Mouse (Mus musculus) heart, embryonic 13.5 days (tissue): ENCODE data around the gene Smyd5. TPM values are rescaled to one million over a fixed set of nuclear protein-coding genes. Genes with fewer than 3 reads are reported as not detected.

Source experiments
- ATAC-seq: fragments of 200-750 bp; cut with Nextera tagmentation; 2 replicates; pipeline ENCODE4 v1.8.0; 2017; ENCODE audit warnings: moderate TSS enrichment; ENCODE audit not compliant: insufficient number of reproducible peaks, low FRiP score, low TSS enrichment; ENCODE audit errors: extremely low read depth
- H3K27ac ChIP-seq: fragments of 300-500 bp; sonication (generic); replicated peaks from 2 replicates; pipeline ENCODE4 v1.5.1; 2015; ENCODE audit warnings: moderate library complexity, mild to moderate bottlenecking, inconsistent platforms
- H3K27me3 ChIP-seq: fragments of 300-500 bp; sonication (generic); replicated peaks from 2 replicates; pipeline ENCODE4 v1.6.1; 2015; ENCODE audit warnings: mild to moderate bottlenecking, inconsistent platforms
- H3K36me3 ChIP-seq: fragments of 300-500 bp; sonication (generic); 2 replicates; pipeline ENCODE4 v1.6.1; 2015; ENCODE audit warnings: mild to moderate bottlenecking, inconsistent platforms
- H3K4me1 ChIP-seq: fragments of 300-500 bp; sonication (generic); 2 replicates; pipeline ENCODE4 v1.6.1; 2015; ENCODE audit warnings: inconsistent platforms
- H3K4me2 ChIP-seq: fragments of 300-500 bp; sonication (generic); 2 replicates; pipeline ENCODE4 v1.6.1; 2015; ENCODE audit warnings: inconsistent platforms, mild to moderate bottlenecking, moderate library complexity
- H3K4me3 ChIP-seq: fragments of 300-500 bp; sonication (generic); 2 replicates; pipeline ENCODE4 v1.5.1; 2015; ENCODE audit warnings: moderate library complexity, mild to moderate bottlenecking, inconsistent platforms
- H3K9ac ChIP-seq: fragments of 300-500 bp; sonication (generic); 2 replicates; pipeline ENCODE4 v1.6.1; 2015; ENCODE audit warnings: inconsistent platforms, mild to moderate bottlenecking, moderate library complexity
- H3K9me3 ChIP-seq: fragments of 300-500 bp; sonication (generic); 2 replicates; pipeline ENCODE4 v1.6.1; 2016; ENCODE audit warnings: inconsistent platforms
- WGBS: fragments of 180-500 bp; shearing (Covaris S2); methylation state at CpG from one replicate; pipeline ENCODE4 v1.1.7; 2015; ENCODE audit warnings: mixed read lengths; 5-methylcytosine and 5-hydroxymethylcytosine counted together
- polyA plus RNA-seq: library from polyadenylated mRNA; unstranded; fragments of >200 nt; fragmentation: Nextera tagmentation; extraction: Ambion mirVana; gene quantifications from 2 replicates; pipeline ENCODE4 v1.2.1, GENCODE M21; 2015

The Smyd5 gene
- 38.0 and 39.6 TPM in 2 replicates for polyA plus RNA-seq

- peaks cover 17% of the 10 kb centered on the region for H3K27me3 ChIP-seq
- H3K9me3 ChIP-seq = no peaks in the 10 kb centered on the region
- peak within 1 kb of the TSS; percentile 98 for H3K4me3 ChIP-seq
- 1% methylated on average over 39 of the region's 39 CpGs for WGBS
- H3K27ac ChIP-seq = no peak within 1 kb of the TSS
- peak; percentile 58; the same call in 1 of the 2 replicates for ATAC-seq
- peaks cover 20% of the 10 kb centered on the region for H3K4me1 ChIP-seq
- H3K9ac ChIP-seq = peak within 1 kb of the TSS; percentile 83
- peak within 1 kb of the TSS; percentile 79 for H3K4me2 ChIP-seq
- no peaks in the 10 kb centered on the region for H3K36me3 ChIP-seq
Observed at GRCm38 (mm10) chr6:85431842-85432431, at the start of gene Smyd5. Gene Smyd5 (plus strand): TSS chr6:85431989.

- WGBS = 65% methylated on average over 2 of the region's 2 CpGs
- peaks cover 21% of the 10 kb centered on the region for H3K4me1 ChIP-seq
- no peak for ATAC-seq
Observed at GRCm38 (mm10) chr6:85382791-85383190, 49.0 kb upstream of the Smyd5 start.

GRCm38 (mm10) chr6:85388608-85389007 lies 43.2 kb upstream of the Smyd5 start:
- H3K4me2 ChIP-seq = no peak overlapping the region
- H3K4me3 ChIP-seq = no peak overlapping the region
- H3K4me1 ChIP-seq = no peaks in the 10 kb centered on the region
- 48% methylated on average over 5 of the region's 5 CpGs for WGBS
- H3K27ac ChIP-seq = no peak overlapping the region
- no peaks in the 10 kb centered on the region for H3K36me3 ChIP-seq
- no peak overlapping the region for H3K9ac ChIP-seq
- peaks cover 29% of the 10 kb centered on the region for H3K27me3 ChIP-seq
- no peaks in the 10 kb centered on the region for H3K9me3 ChIP-seq
- no peak for ATAC-seq

More at GRCm38 (mm10) chr6:85382791-85383190, 49.0 kb upstream of the Smyd5 start:
- no peak overlapping the region for H3K27ac ChIP-seq
- no peak overlapping the region for H3K4me2 ChIP-seq
- no peak overlapping the region for H3K9ac ChIP-seq
- no peaks in the 10 kb centered on the region for H3K9me3 ChIP-seq
- H3K36me3 ChIP-seq = no peaks in the 10 kb centered on the region
- peaks cover 19% of the 10 kb centered on the region for H3K27me3 ChIP-seq
- H3K4me3 ChIP-seq = no peak overlapping the region

- 12% methylated on average over 6 of the region's 7 CpGs for WGBS
- Histone ChIP-seq H3K4me2 (no peak overlapping the region), H3K9me3 (no peaks in the 10 kb centered on the region), H3K27ac (no peak overlapping the region), H3K4me1 (no peaks in the 10 kb centered on the region), H3K36me3 (no peaks in the 10 kb centered on the region), H3K27me3 (peaks cover 16% of the 10 kb centered on the region), H3K4me3 (no peak overlapping the region), H3K9ac (0 out of 2 replicates have a peak overlapping the region, but pooled peaks have one; percentile 5)
- no peak for ATAC-seq
Observed at GRCm38 (mm10) chr6:85391803-85392202, 40.0 kb upstream of the Smyd5 start.

- Histone ChIP-seq H3K9ac (no peak overlapping the region), H3K9me3 (no peaks in the 10 kb centered on the region), H3K4me2 (no peak overlapping the region), H3K27ac (no peak overlapping the region), H3K27me3 (peaks cover 5% of the 10 kb centered on the region; the same call in 1 of the 2 replicates), H3K4me3 (no peak overlapping the region), H3K36me3 (no peaks in the 10 kb centered on the region), H3K4me1 (no peaks in the 10 kb centered on the region)
- no peak for ATAC-seq
- 76% methylated on average over 2 of the region's 2 CpGs for WGBS
Observed at GRCm38 (mm10) chr6:85395360-85395759, 36.4 kb upstream of the Smyd5 start.

- H3K36me3 ChIP-seq = no peaks in the 10 kb centered on the region
- H3K9ac ChIP-seq = no peak overlapping the region
- H3K4me2 ChIP-seq = no peak overlapping the region
- H3K9me3 ChIP-seq = no peaks in the 10 kb centered on the region
- no peaks in the 10 kb centered on the region for H3K4me1 ChIP-seq
- no peak for ATAC-seq
- WGBS = 16% methylated on average over 1 of the region's 1 CpGs
- H3K27me3 ChIP-seq = peaks cover under 1% of the 10 kb centered on the region; the same call in 1 of the 2 replicates
- no peak overlapping the region for H3K27ac ChIP-seq
- H3K4me3 ChIP-seq = no peak overlapping the region
Observed at GRCm38 (mm10) chr6:85397165-85397564, 34.6 kb upstream of the Smyd5 start.

- Histone ChIP-seq H3K27ac (no peak overlapping the region), H3K27me3 (peaks cover 4% of the 10 kb centered on the region; the same call in 1 of the 2 replicates), H3K4me1 (no peaks in the 10 kb centered on the region), H3K36me3 (no peaks in the 10 kb centered on the region), H3K4me2 (no peak overlapping the region), H3K4me3 (no peak overlapping the region), H3K9ac (no peak overlapping the region), H3K9me3 (no peaks in the 10 kb centered on the region)
- ATAC-seq = no peak
- WGBS = 25% methylated on average over 5 of the region's 5 CpGs
Observed at GRCm38 (mm10) chr6:85399715-85400114, 32.1 kb upstream of the Smyd5 start.

GRCm38 (mm10) chr6:85402613-85403012 lies 29.2 kb upstream of the Smyd5 start:
- no peak overlapping the region for H3K4me3 ChIP-seq
- no peak for ATAC-seq

GRCm38 (mm10) chr6:85403039-85403438 lies 28.8 kb upstream of the Smyd5 start:
- Histone ChIP-seq H3K36me3 (no peaks in the 10 kb centered on the region), H3K27ac (no peak overlapping the region), H3K9ac (no peak overlapping the region), H3K4me2 (no peak overlapping the region), H3K9me3 (no peaks in the 10 kb centered on the region), H3K4me1 (no peaks in the 10 kb centered on the region), H3K27me3 (peaks cover 35% of the 10 kb centered on the region), H3K4me3 (no peak overlapping the region)
- no peak for ATAC-seq
- 74% methylated on average over 10 of the region's 10 CpGs for WGBS

More at GRCm38 (mm10) chr6:85402613-85403012, 29.2 kb upstream of the Smyd5 start:
- H3K27me3 ChIP-seq = peaks cover 31% of the 10 kb centered on the region
- H3K36me3 ChIP-seq = no peaks in the 10 kb centered on the region
- no peaks in the 10 kb centered on the region for H3K9me3 ChIP-seq
- no peaks in the 10 kb centered on the region for H3K4me1 ChIP-seq
- H3K4me2 ChIP-seq = no peak overlapping the region
- WGBS = 38% methylated on average over 2 of the region's 2 CpGs
- no peak overlapping the region for H3K27ac ChIP-seq
- no peak overlapping the region for H3K9ac ChIP-seq

GRCm38 (mm10) chr6:85409003-85409402 lies 22.8 kb upstream of the Smyd5 start:
- peak overlapping the region; percentile 64 for H3K4me2 ChIP-seq
- no peak overlapping the region for H3K27ac ChIP-seq
- 2% methylated on average over 31 of the region's 31 CpGs for WGBS
- peaks cover 67% of the 10 kb centered on the region for H3K27me3 ChIP-seq
- ATAC-seq = no peak
- H3K4me3 ChIP-seq = peak overlapping the region; percentile 40
- H3K4me1 ChIP-seq = peaks cover 7% of the 10 kb centered on the region
- no peaks in the 10 kb centered on the region for H3K9me3 ChIP-seq
- H3K9ac ChIP-seq = peak overlapping the region; percentile 45
- H3K36me3 ChIP-seq = no peaks in the 10 kb centered on the region

GRCm38 (mm10) chr6:85410771-85411273 lies 21.0 kb upstream of the Smyd5 start:
- H3K4me2 ChIP-seq = no peak overlapping the region

GRCm38 (mm10) chr6:85415829-85416228 lies 16.0 kb upstream of the Smyd5 start:
- Histone ChIP-seq H3K4me2 (no peak overlapping the region), H3K27me3 (peaks cover 30% of the 10 kb centered on the region), H3K27ac (no peak overlapping the region), H3K9ac (no peak overlapping the region), H3K4me3 (no peak overlapping the region), H3K4me1 (no peaks in the 10 kb centered on the region), H3K9me3 (no peaks in the 10 kb centered on the region), H3K36me3 (no peaks in the 10 kb centered on the region)
- WGBS = 52% methylated on average over 3 of the region's 3 CpGs
- no peak for ATAC-seq

More at GRCm38 (mm10) chr6:85410771-85411273, 21.0 kb upstream of the Smyd5 start:
- H3K9ac ChIP-seq = no peak overlapping the region
- no peak overlapping the region for H3K4me3 ChIP-seq
- H3K36me3 ChIP-seq = no peaks in the 10 kb centered on the region
- no peak for ATAC-seq
- H3K9me3 ChIP-seq = no peaks in the 10 kb centered on the region
- 14% methylated on average over 13 of the region's 13 CpGs for WGBS
- H3K27ac ChIP-seq = no peak overlapping the region
- H3K4me1 ChIP-seq = peaks cover 7% of the 10 kb centered on the region
- peaks cover 70% of the 10 kb centered on the region for H3K27me3 ChIP-seq
